Mouse (Mus musculus): Measurements from ENCODE around the gene Rnf183. TPM values are rescaled to one million over a fixed set of nuclear protein-coding genes. Genes with fewer than 3 reads are reported as not detected.

Gene Rnf183
- polyA plus RNA-seq, 1 experiment from 2014 or later, result not detected

GRCm38 (mm10) chr4:62383752-62384151 is 51.3 kb downstream of the Rnf183 start:
- Histone ChIP-seq H3K4me2 (replicated peaks; ENCODE audit: low read depth, low read length) (no peak overlapping the region), H3K36me3 (ENCODE audit: control insufficient read depth, insufficient read depth, low read length) (peaks cover 15% of the 10 kb centered on the region), H3K9ac (replicated peaks; ENCODE audit: low read depth, low read length) (no peak overlapping the region), H3K4me1 (ENCODE audit: control insufficient read depth, insufficient read depth, low read length) (no peaks in the 10 kb centered on the region), H3K4me3 (ENCODE audit: low read depth, low read length) (no peak overlapping the region), H3K9me3 (ENCODE audit: control insufficient read depth, low read depth, low read length) (no peaks in the 10 kb centered on the region), H3K27ac (ENCODE audit: low read length) (no peak overlapping the region), H3K27me3 (ENCODE audit: control insufficient read depth, insufficient read depth, low read length) (no peaks in the 10 kb centered on the region)
- ATAC-seq (ENCODE audit: insufficient number of reproducible peaks, insufficient read depth, low FRiP score, low read depth), result no peak
- WGBS, result 57% methylated on average over 7 of the region's 7 CpGs

GRCm38 (mm10) chr4:62383207-62383606 is 51.8 kb downstream of the Rnf183 start:
- ATAC-seq (ENCODE audit: insufficient number of reproducible peaks, insufficient read depth, low FRiP score, low read depth), result no peak
- H3K4me1 ChIP-seq (ENCODE audit: control insufficient read depth, insufficient read depth, low read length), result no peaks in the 10 kb centered on the region
- no peak overlapping the region for H3K27ac ChIP-seq (ENCODE audit: low read length)
- no peak overlapping the region for H3K9ac ChIP-seq (replicated peaks; ENCODE audit: low read depth, low read length)
- no peak overlapping the region for H3K4me3 ChIP-seq (ENCODE audit: low read depth, low read length)
- no peaks in the 10 kb centered on the region for H3K9me3 ChIP-seq (ENCODE audit: control insufficient read depth, low read depth, low read length)
- H3K36me3 ChIP-seq (ENCODE audit: control insufficient read depth, insufficient read depth, low read length), result peaks cover 9% of the 10 kb centered on the region
- no peak overlapping the region for H3K4me2 ChIP-seq (replicated peaks; ENCODE audit: low read depth, low read length)
- H3K27me3 ChIP-seq (ENCODE audit: control insufficient read depth, insufficient read depth, low read length), result no peaks in the 10 kb centered on the region
- 86% methylated on average over 6 of the region's 6 CpGs for WGBS

GRCm38 (mm10) chr4:62379724-62380381 is 55.2 kb downstream of the Rnf183 start:
- no peaks in the 10 kb centered on the region; the same call in 1 of the 2 replicates for H3K36me3 ChIP-seq (ENCODE audit: control insufficient read depth, insufficient read depth, low read length)
- no peak overlapping the region for H3K27ac ChIP-seq (ENCODE audit: low read length)
- no peak overlapping the region for H3K4me2 ChIP-seq (replicated peaks; ENCODE audit: low read depth, low read length)
- 76% methylated on average over 9 of the region's 9 CpGs for WGBS
- no peaks in the 10 kb centered on the region for H3K9me3 ChIP-seq (ENCODE audit: control insufficient read depth, low read depth, low read length)
- H3K9ac ChIP-seq (replicated peaks; ENCODE audit: low read depth, low read length), result no peak overlapping the region
- H3K4me3 ChIP-seq (ENCODE audit: low read depth, low read length), result no peak overlapping the region
- 0 out of 2 replicates have a peak, but pooled peaks cover 1% of the 10 kb centered on the region for H3K4me1 ChIP-seq (ENCODE audit: control insufficient read depth, insufficient read depth, low read length)
- no peak for ATAC-seq (ENCODE audit: insufficient number of reproducible peaks, insufficient read depth, low FRiP score, low read depth)
- H3K27me3 ChIP-seq (ENCODE audit: control insufficient read depth, insufficient read depth, low read length), result no peaks in the 10 kb centered on the region

Other genes with a start within 250 kb of the Rnf183 start
- 13.4 and 14.6 TPM in 2 replicates for gene Zfp37, start 204.2 kb downstream of the Rnf183 start, polyA plus RNA-seq (2014; fragmentation: Nextera tagmentation; extraction: Ambion mirVana)
- 18.1 and 20.8 TPM in 2 replicates for gene Slc31a2, start 172.7 kb downstream of the Rnf183 start, polyA plus RNA-seq (2014; fragmentation: Nextera tagmentation; extraction: Ambion mirVana)
- gene Fkbp15, start 74.7 kb downstream of the Rnf183 start, polyA plus RNA-seq (2014; fragmentation: Nextera tagmentation; extraction: Ambion mirVana), result 27.1 and 28.6 TPM in 2 replicates
- 41.2 and 45.5 TPM in 2 replicates for gene Slc31a1, start 74.5 kb downstream of the Rnf183 start, polyA plus RNA-seq (2014; fragmentation: Nextera tagmentation; extraction: Ambion mirVana)
- gene Cdc26, start 26.6 kb downstream of the Rnf183 start, polyA plus RNA-seq (2014; fragmentation: Nextera tagmentation; extraction: Ambion mirVana), result 174 and 186 TPM in 2 replicates
- gene Prpf4, start 26.5 kb downstream of the Rnf183 start, polyA plus RNA-seq (2014; fragmentation: Nextera tagmentation; extraction: Ambion mirVana), result 23.7 and 25.3 TPM in 2 replicates
- 10.9 and 11.0 TPM in 2 replicates for gene Wdr31, start 35.6 kb upstream of the Rnf183 start, polyA plus RNA-seq (2014; fragmentation: Nextera tagmentation; extraction: Ambion mirVana)
- 19.4 and 23.5 TPM in 2 replicates for gene Bspry, start 44.8 kb upstream of the Rnf183 start, polyA plus RNA-seq (2014; fragmentation: Nextera tagmentation; extraction: Ambion mirVana)
- 18.7 and 21.2 TPM in 2 replicates for gene Hdhd3, start 68.2 kb upstream of the Rnf183 start, polyA plus RNA-seq (2014; fragmentation: Nextera tagmentation; extraction: Ambion mirVana)
- 126 and 136 TPM in 2 replicates for gene Alad, start 84.7 kb upstream of the Rnf183 start, polyA plus RNA-seq (2014; fragmentation: Nextera tagmentation; extraction: Ambion mirVana)
- 73.5 and 79.8 TPM in 2 replicates for gene Pole3, start 89.8 kb upstream of the Rnf183 start, polyA plus RNA-seq (2014; fragmentation: Nextera tagmentation; extraction: Ambion mirVana)
- gene 4933430I17Rik, start 90.1 kb upstream of the Rnf183 start, polyA plus RNA-seq (2014; fragmentation: Nextera tagmentation; extraction: Ambion mirVana), result 0.49 and 0.88 TPM in 2 replicates
- gene Rgs3, start 124.6 kb upstream of the Rnf183 start, polyA plus RNA-seq (2014; fragmentation: Nextera tagmentation; extraction: Ambion mirVana), result 38.2 and 42.0 TPM in 2 replicates

Data from stomach, embryonic 14.5 days (tissue).